Mouse (Mus musculus): ENCODE data around the gene Olfr25. TPM values are rescaled to one million over a fixed set of nuclear protein-coding genes. Genes with fewer than 3 reads are reported as not detected.

Olfr25 gene
- not detected in 2 replicates for polyA plus RNA-seq (2012; rRNA removed)

- DNase-seq, result no peak
- TF ChIP-seq CTCF (IDR thresholded peaks at IDR 0.05; ENCODE audit: borderline replicate concordance, control insufficient read depth, extremely low read depth, insufficient read depth, low read length, poor library complexity), result no peak
- no peak for TF ChIP-seq POLR2A (IDR thresholded peaks at IDR 0.05; ENCODE audit: control insufficient read depth, extremely low read depth, insufficient read depth, low read length, poor library complexity)
- H3K27ac ChIP-seq (ENCODE audit: control insufficient read depth, insufficient read depth, low read length), result no peak within 1 kb of the TSS
- no peaks in the 10 kb centered on the region for H3K36me3 ChIP-seq (ENCODE audit: control insufficient read depth, insufficient read depth, low read length)
- H3K27me3 ChIP-seq (ENCODE audit: control insufficient read depth, insufficient read depth, low read length), result no peaks in the 10 kb centered on the region
- no peak within 1 kb of the TSS for H3K4me3 ChIP-seq (ENCODE audit: control insufficient read depth, insufficient read depth, low read length)
- no peaks in the 10 kb centered on the region for H3K4me1 ChIP-seq (replicated peaks; ENCODE audit: control insufficient read depth, insufficient read depth, low read length)
- WGBS, result 79% methylated on average over 3 of the region's 3 CpGs
Measured at GRCm38 (mm10) chr9:38328760-38329159, at the start of gene Olfr25. Gene Olfr25, plus strand, starts transcription at chr9:38329060.

GRCm38 (mm10) chr9:38290807-38291206, 38.1 kb upstream of the Olfr25 start, which contains the start of gene Olfr896-ps1:
Gene Olfr896-ps1, plus strand, starts transcription at chr9:38291107.
- TF ChIP-seq POLR2A (IDR thresholded peaks at IDR 0.05; ENCODE audit: control insufficient read depth, extremely low read depth, insufficient read depth, low read length, poor library complexity) (no peak), CTCF (IDR thresholded peaks at IDR 0.05; ENCODE audit: borderline replicate concordance, control insufficient read depth, extremely low read depth, insufficient read depth, low read length, poor library complexity) (no peak)
- no peak within 1 kb of the TSS for H3K4me3 ChIP-seq (ENCODE audit: control insufficient read depth, insufficient read depth, low read length)
- H3K27me3 ChIP-seq (ENCODE audit: control insufficient read depth, insufficient read depth, low read length), result no peaks in the 10 kb centered on the region
- no peaks in the 10 kb centered on the region for H3K36me3 ChIP-seq (ENCODE audit: control insufficient read depth, insufficient read depth, low read length)
- no peak within 1 kb of the TSS for H3K27ac ChIP-seq (ENCODE audit: control insufficient read depth, insufficient read depth, low read length)
- no peaks in the 10 kb centered on the region for H3K4me1 ChIP-seq (replicated peaks; ENCODE audit: control insufficient read depth, insufficient read depth, low read length)
- DNase-seq, result no peak
- 93% methylated on average over 1 of the region's 1 CpGs for WGBS

- WGBS, result 97% methylated on average over 4 of the region's 4 CpGs
- H3K4me1 ChIP-seq (replicated peaks; ENCODE audit: control insufficient read depth, insufficient read depth, low read length), result no peaks in the 10 kb centered on the region
- H3K36me3 ChIP-seq (ENCODE audit: control insufficient read depth, insufficient read depth, low read length), result no peaks in the 10 kb centered on the region
- no peak for DNase-seq
- no peak within 1 kb of the TSS for H3K4me3 ChIP-seq (ENCODE audit: control insufficient read depth, insufficient read depth, low read length)
- H3K27me3 ChIP-seq (ENCODE audit: control insufficient read depth, insufficient read depth, low read length), result no peaks in the 10 kb centered on the region
- TF ChIP-seq POLR2A (IDR thresholded peaks at IDR 0.05; ENCODE audit: control insufficient read depth, extremely low read depth, insufficient read depth, low read length, poor library complexity) (no peak), CTCF (IDR thresholded peaks at IDR 0.05; ENCODE audit: borderline replicate concordance, control insufficient read depth, extremely low read depth, insufficient read depth, low read length, poor library complexity) (no peak)
- no peak within 1 kb of the TSS for H3K27ac ChIP-seq (ENCODE audit: control insufficient read depth, insufficient read depth, low read length)
Measured at GRCm38 (mm10) chr9:38348111-38348510, 19.3 kb downstream of the Olfr25 start, which contains the start of gene Olfr898. Gene Olfr898, plus strand, starts transcription at chr9:38348411.

GRCm38 (mm10) chr9:38366596-38366995, 37.7 kb downstream of the Olfr25 start, which contains the start of gene Olfr250:
Gene Olfr250, plus strand, starts transcription at chr9:38366896.
- Histone ChIP-seq H3K4me1 (replicated peaks; ENCODE audit: control insufficient read depth, insufficient read depth, low read length) (no peaks in the 10 kb centered on the region), H3K4me3 (ENCODE audit: control insufficient read depth, insufficient read depth, low read length) (no peak within 1 kb of the TSS), H3K36me3 (ENCODE audit: control insufficient read depth, insufficient read depth, low read length) (no peaks in the 10 kb centered on the region), H3K27me3 (ENCODE audit: control insufficient read depth, insufficient read depth, low read length) (no peaks in the 10 kb centered on the region), H3K27ac (ENCODE audit: control insufficient read depth, insufficient read depth, low read length) (no peak within 1 kb of the TSS)
- 96% methylated on average over 2 of the region's 2 CpGs for WGBS
- TF ChIP-seq CTCF (IDR thresholded peaks at IDR 0.05; ENCODE audit: borderline replicate concordance, control insufficient read depth, extremely low read depth, insufficient read depth, low read length, poor library complexity), result no peak
- no peak for TF ChIP-seq POLR2A (IDR thresholded peaks at IDR 0.05; ENCODE audit: control insufficient read depth, extremely low read depth, insufficient read depth, low read length, poor library complexity)
- no peak for DNase-seq

GRCm38 (mm10) chr9:38376786-38377185, 47.9 kb downstream of the Olfr25 start, which contains the start of gene Olfr251:
Gene Olfr251, plus strand, starts transcription at chr9:38377086.
- no peak for DNase-seq
- no peak within 1 kb of the TSS for H3K4me3 ChIP-seq (ENCODE audit: control insufficient read depth, insufficient read depth, low read length)
- no peaks in the 10 kb centered on the region for H3K27me3 ChIP-seq (ENCODE audit: control insufficient read depth, insufficient read depth, low read length)
- TF ChIP-seq POLR2A (IDR thresholded peaks at IDR 0.05; ENCODE audit: control insufficient read depth, extremely low read depth, insufficient read depth, low read length, poor library complexity) (no peak), CTCF (IDR thresholded peaks at IDR 0.05; ENCODE audit: borderline replicate concordance, control insufficient read depth, extremely low read depth, insufficient read depth, low read length, poor library complexity) (no peak)
- no peaks in the 10 kb centered on the region for H3K4me1 ChIP-seq (replicated peaks; ENCODE audit: control insufficient read depth, insufficient read depth, low read length)
- H3K27ac ChIP-seq (ENCODE audit: control insufficient read depth, insufficient read depth, low read length), result no peak within 1 kb of the TSS
- WGBS, result 67% methylated on average over 2 of the region's 2 CpGs
- H3K36me3 ChIP-seq (ENCODE audit: control insufficient read depth, insufficient read depth, low read length), result no peaks in the 10 kb centered on the region

Other genes with a start within 250 kb of the Olfr25 start
- gene Olfr887, start 245.0 kb upstream of the Olfr25 start, polyA plus RNA-seq (2012; rRNA removed), result not detected in 2 replicates
- gene Olfr888, start 220.9 kb upstream of the Olfr25 start, polyA plus RNA-seq (2012; rRNA removed), result not detected in 2 replicates
- gene Olfr889, start 213.9 kb upstream of the Olfr25 start, polyA plus RNA-seq (2012; rRNA removed), result not detected in 2 replicates
- not detected in 2 replicates for gene Olfr890, start 186.5 kb upstream of the Olfr25 start, polyA plus RNA-seq (2012; rRNA removed)
- gene Olfr891, start 148.2 kb upstream of the Olfr25 start, polyA plus RNA-seq (2012; rRNA removed), result not detected in 2 replicates
- gene Olfr893, start 120.7 kb upstream of the Olfr25 start, polyA plus RNA-seq (2012; rRNA removed), result not detected in 2 replicates
- gene Olfr894, start 111.0 kb upstream of the Olfr25 start, polyA plus RNA-seq (2012; rRNA removed), result not detected in 2 replicates
- not detected in 2 replicates for gene Olfr143, start 76.3 kb upstream of the Olfr25 start, polyA plus RNA-seq (2012; rRNA removed)
- not detected in 2 replicates for gene Olfr895, start 61.2 kb upstream of the Olfr25 start, polyA plus RNA-seq (2012; rRNA removed)
- not detected in 2 replicates for gene Olfr896-ps1, start 38.0 kb upstream of the Olfr25 start, polyA plus RNA-seq (2012; rRNA removed)
- gene Olfr898, start 19.4 kb downstream of the Olfr25 start, polyA plus RNA-seq (2012; rRNA removed), result not detected in 2 replicates
- gene Olfr250, start 37.8 kb downstream of the Olfr25 start, polyA plus RNA-seq (2012; rRNA removed), result not detected in 2 replicates
- gene Olfr251, start 48.0 kb downstream of the Olfr25 start, polyA plus RNA-seq (2012; rRNA removed), result not detected in 2 replicates
- gene Olfr147, start 72.6 kb downstream of the Olfr25 start, polyA plus RNA-seq (2012; rRNA removed), result not detected in 2 replicates
- gene Olfr901, start 100.4 kb downstream of the Olfr25 start, polyA plus RNA-seq (2012; rRNA removed), result not detected in 2 replicates
- gene Olfr902, start 118.6 kb downstream of the Olfr25 start, polyA plus RNA-seq (2012; rRNA removed), result not detected in 2 replicates
- not detected in 2 replicates for gene Olfr904, start 134.1 kb downstream of the Olfr25 start, polyA plus RNA-seq (2012; rRNA removed)
- gene Olfr905, start 142.0 kb downstream of the Olfr25 start, polyA plus RNA-seq (2012; rRNA removed), result not detected in 2 replicates
- not detected in 2 replicates for gene Olfr906, start 158.0 kb downstream of the Olfr25 start, polyA plus RNA-seq (2012; rRNA removed)
- gene Olfr907, start 166.7 kb downstream of the Olfr25 start, polyA plus RNA-seq (2012; rRNA removed), result not detected in 2 replicates
- gene Olfr911-ps1, start 192.5 kb downstream of the Olfr25 start, polyA plus RNA-seq (2012; rRNA removed), result not detected in 2 replicates
- gene Olfr910, start 208.8 kb downstream of the Olfr25 start, polyA plus RNA-seq (2012; rRNA removed), result not detected in 2 replicates